Mouse (Mus musculus) brown adipose tissue, adult 24 weeks (tissue): ENCODE results near the gene Rnf220. TPM values are rescaled to one million over a fixed set of nuclear protein-coding genes. Genes with fewer than 3 reads are reported as not detected.

Experiments
- H3K27ac ChIP-seq: fragments of 200-500 bp; replicated peaks from 2 replicates; pipeline ENCODE4 v1.5.1; 2012; ENCODE audit warnings: low read depth, mild to moderate bottlenecking, low read length
- H3K4me1 ChIP-seq: fragments of 200-500 bp; 2 replicates; pipeline ENCODE4 v1.6.1; 2012; ENCODE audit warnings: low read length, mixed read lengths; ENCODE audit not compliant: control insufficient read depth, insufficient read depth, insufficient read length
- H3K4me3 ChIP-seq: fragments of 200-500 bp; 2 replicates; pipeline ENCODE4 v1.5.1; 2012; ENCODE audit warnings: low read depth, mild to moderate bottlenecking, low read length, moderate library complexity; ENCODE audit not compliant: insufficient read depth
- polyA plus RNA-seq: library from polyadenylated mRNA; stranded (reverse); fragments of >200 nt; gene quantifications from 2 replicates; pipeline ENCODE4 v1.2.4, GENCODE M21; 2012; ENCODE audit not compliant: missing spikeins, insufficient read depth, insufficient read length

Rnf220 gene
- polyA plus RNA-seq, 1 experiment, result 17.7 TPM

DNA sequence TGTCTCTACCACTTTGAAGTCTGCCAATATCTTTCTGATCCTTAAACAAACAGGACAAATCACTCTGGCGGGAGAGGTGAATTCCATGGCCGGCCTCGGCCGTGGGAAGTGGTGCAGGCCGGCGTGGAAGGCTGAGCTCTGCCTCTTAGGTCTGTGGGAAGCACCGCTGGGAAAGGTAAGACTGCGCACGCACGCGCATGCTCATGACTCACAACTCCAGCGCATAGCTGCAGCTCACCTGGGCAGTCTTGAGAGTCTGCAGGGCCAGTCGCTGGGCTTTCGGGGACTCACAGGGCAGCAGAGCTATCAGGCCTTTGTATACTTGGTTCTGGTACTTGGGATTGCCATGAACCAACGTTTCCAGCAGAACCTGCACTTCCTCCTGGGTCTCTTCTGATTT lies 267.3 kb downstream of the Rnf220 start:
- H3K4me3 ChIP-seq, result no peak overlapping the region
- no peak overlapping the region for H3K27ac ChIP-seq
- no peaks in the 10 kb centered on the region for H3K4me1 ChIP-seq

DNA sequence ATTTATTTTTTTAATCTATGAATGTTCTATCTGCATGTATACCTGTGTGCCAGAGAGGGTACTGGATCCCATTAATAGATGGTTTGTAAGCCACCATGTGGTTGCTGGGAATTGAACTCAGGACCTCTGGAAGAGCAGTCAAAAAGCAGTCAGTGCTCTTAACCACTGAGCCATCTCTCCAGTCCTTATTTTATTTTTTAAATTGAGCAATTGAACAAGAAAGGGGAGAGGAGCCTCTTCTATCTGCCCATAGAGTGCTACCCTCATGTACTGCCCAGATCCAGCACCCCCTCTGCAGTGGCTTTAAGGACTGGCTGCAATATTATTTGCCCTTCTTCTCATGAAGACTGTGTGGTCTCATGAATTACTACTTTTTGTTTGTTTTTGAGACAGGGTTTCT lies 271.6 kb downstream of the Rnf220 start:
- Histone ChIP-seq H3K4me3 (no peak overlapping the region), H3K4me1 (no peaks in the 10 kb centered on the region), H3K27ac (no peak overlapping the region)

DNA sequence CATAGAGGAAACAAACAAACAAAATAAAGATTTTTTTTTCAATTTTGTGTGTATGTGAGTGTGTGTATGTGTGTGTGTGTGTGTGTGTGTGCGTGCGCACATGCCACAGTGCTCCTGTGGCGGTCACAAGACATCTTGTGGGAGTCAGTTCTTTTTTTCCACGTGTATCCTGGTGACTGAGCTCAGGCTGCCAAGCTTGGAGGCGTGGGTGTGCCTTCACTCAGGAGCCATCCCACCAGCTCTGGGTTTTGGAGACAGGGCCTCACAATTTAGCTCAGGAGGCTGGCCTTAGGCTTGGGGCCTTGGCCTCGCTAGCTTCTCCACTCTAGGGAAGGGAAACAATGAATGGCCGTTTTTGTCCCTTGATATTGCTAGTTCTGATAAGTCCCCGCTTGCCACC lies 272.7 kb downstream of the Rnf220 start:
- no peak overlapping the region for H3K27ac ChIP-seq
- H3K4me3 ChIP-seq, result no peak overlapping the region
- no peaks in the 10 kb centered on the region for H3K4me1 ChIP-seq

DNA sequence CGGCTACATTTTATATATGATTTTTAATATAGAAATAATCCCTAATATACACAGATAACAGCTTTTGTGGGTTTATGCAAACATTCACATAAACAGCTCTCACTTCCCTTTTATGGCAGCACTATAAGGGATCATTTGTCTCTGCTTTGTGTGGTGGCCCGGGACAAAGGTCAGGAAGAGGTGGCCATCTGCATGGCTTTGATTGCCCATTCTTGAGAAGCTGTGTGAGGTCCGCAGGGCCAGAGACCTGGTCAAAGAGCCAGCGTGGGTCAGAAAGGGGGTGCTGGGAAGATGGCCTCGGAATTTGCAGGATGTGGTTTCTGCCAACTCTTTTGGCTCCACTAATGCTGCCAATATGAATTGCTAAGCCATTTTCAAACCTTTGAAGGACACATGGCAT lies 273.9 kb downstream of the Rnf220 start:
- H3K27ac ChIP-seq, result no peak overlapping the region
- no peak overlapping the region for H3K4me3 ChIP-seq
- no peaks in the 10 kb centered on the region for H3K4me1 ChIP-seq

DNA sequence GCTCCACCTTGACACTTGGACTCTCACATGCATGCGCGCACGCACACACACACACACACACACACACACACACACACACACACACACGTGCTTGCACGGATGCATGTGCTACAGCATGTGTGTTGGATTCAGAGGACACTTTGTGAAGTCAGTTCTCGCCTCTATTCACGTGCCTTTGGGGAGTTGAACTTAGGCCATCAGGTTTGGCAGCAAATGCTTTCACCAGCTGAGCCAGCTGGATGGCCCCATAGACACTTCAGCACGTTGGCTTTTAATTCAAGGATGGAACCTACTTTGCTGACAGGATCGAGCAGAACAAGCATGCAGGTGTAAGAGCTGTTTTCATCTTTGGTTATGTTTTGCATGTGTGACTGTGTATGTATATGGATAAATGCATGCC lies 275.0 kb downstream of the Rnf220 start:
- Histone ChIP-seq H3K4me3 (no peak overlapping the region), H3K27ac (no peak overlapping the region), H3K4me1 (no peaks in the 10 kb centered on the region)

Other genes starting within 250 kb of the Rnf220 start
- gene Tmem53, start 245.1 kb downstream of the Rnf220 start, polyA plus RNA-seq, result 26.6 and 35.1 TPM in 2 replicates
- gene Armh1, start 244.9 kb downstream of the Rnf220 start, polyA plus RNA-seq, result not detected in 2 replicates
- 33.0 and 36.3 TPM in 2 replicates for gene Eri3, start 53.3 kb upstream of the Rnf220 start, polyA plus RNA-seq
- 9.5 and 15.2 TPM in 2 replicates for gene Dmap1, start 185.2 kb upstream of the Rnf220 start, polyA plus RNA-seq
- not detected in 2 replicates for gene Gm12845, start 227.4 kb upstream of the Rnf220 start, polyA plus RNA-seq